Mouse (Mus musculus) ovary, postnatal 36 days (tissue): ENCODE data around the gene Tmem165.

Experiments used
- DNase-seq: peaks from one replicate; pipeline ENCODE4 v3.0.0; 2022; ENCODE audit warnings: low spot score, mixed read lengths

The Tmem165 gene

GRCm38 (mm10) chr5:76171039-76171438, 12.6 kb upstream of the Tmem165 start:
- DNase-seq: no peak

GRCm38 (mm10) chr5:76175051-76175450, 8.6 kb upstream of the Tmem165 start:
- DNase-seq: no peak

GRCm38 (mm10) chr5:76176411-76176810, 7.3 kb upstream of the Tmem165 start:
- no peak for DNase-seq

GRCm38 (mm10) chr5:76176841-76177240, 6.8 kb upstream of the Tmem165 start:
- no peak for DNase-seq

GRCm38 (mm10) chr5:76177664-76178063, 6.0 kb upstream of the Tmem165 start:
- DNase-seq: no peak

GRCm38 (mm10) chr5:76179171-76179570, 4.5 kb upstream of the Tmem165 start:
- DNase-seq: no peak

GRCm38 (mm10) chr5:76179791-76180190, 3.9 kb upstream of the Tmem165 start:
- no peak for DNase-seq

- DNase-seq: no peak
Measured at GRCm38 (mm10) chr5:76182326-76182725, 1.4 kb upstream of the Tmem165 start.

- no peak for DNase-seq
Measured at GRCm38 (mm10) chr5:76183043-76183749, 484 bp upstream of the Tmem165 start.

GRCm38 (mm10) chr5:76184286-76185080, 803 bp downstream of the Tmem165 start:
- DNase-seq: peak; percentile 80

GRCm38 (mm10) chr5:76187885-76188284, 4.2 kb downstream of the Tmem165 start:
- no peak for DNase-seq

GRCm38 (mm10) chr5:76190609-76191008, 6.9 kb downstream of the Tmem165 start:
- DNase-seq: no peak

- DNase-seq: no peak
Measured at GRCm38 (mm10) chr5:76193075-76193474, 9.4 kb downstream of the Tmem165 start.

GRCm38 (mm10) chr5:76194377-76194945, 10.8 kb downstream of the Tmem165 start:
- DNase-seq: no peak

- DNase-seq: no peak
Measured at GRCm38 (mm10) chr5:76199346-76199745, 15.7 kb downstream of the Tmem165 start.

GRCm38 (mm10) chr5:76203171-76203570, 19.5 kb downstream of the Tmem165 start:
- DNase-seq: no peak

- DNase-seq: no peak
Measured at GRCm38 (mm10) chr5:76205886-76206285, 22.2 kb downstream of the Tmem165 start.

- DNase-seq: no peak
Measured at GRCm38 (mm10) chr5:76208066-76208465, 24.4 kb downstream of the Tmem165 start.

- no peak for DNase-seq
Measured at GRCm38 (mm10) chr5:76216691-76217090, 33.0 kb downstream of the Tmem165 start.

GRCm38 (mm10) chr5:76231171-76231855, 47.6 kb downstream of the Tmem165 start:
- no peak for DNase-seq

GRCm38 (mm10) chr5:76243274-76243673, 59.6 kb downstream of the Tmem165 start:
- DNase-seq: no peak

- no peak for DNase-seq
Measured at GRCm38 (mm10) chr5:76243929-76244328, 60.2 kb downstream of the Tmem165 start.
